Mouse (Mus musculus) forebrain, embryonic 12.5 days (tissue): ENCODE data around the gene Hpd. TPM values are rescaled to one million over a fixed set of nuclear protein-coding genes. Genes with fewer than 3 reads are reported as not detected.

ENCODE experiments used
- ATAC-seq: fragments of 200-750 bp; cut with Nextera tagmentation; 2 replicates; pipeline ENCODE4 v1.8.0; 2017; ENCODE audit warnings: moderate TSS enrichment; ENCODE audit not compliant: low FRiP score
- H3K27ac ChIP-seq: fragments of 300-500 bp; sonication (generic); 2 replicates; pipeline ENCODE4 v1.5.1; 2016; ENCODE audit warnings: mild to moderate bottlenecking
- H3K27me3 ChIP-seq: fragments of 300-500 bp; sonication (generic); 2 replicates; pipeline ENCODE4 v1.6.1; 2016; ENCODE audit warnings: mild to moderate bottlenecking
- H3K36me3 ChIP-seq: fragments of 300-500 bp; sonication (generic); replicated peaks from 2 replicates; pipeline ENCODE4 v1.6.1; 2016; ENCODE audit warnings: mild to moderate bottlenecking
- H3K4me1 ChIP-seq: fragments of 300-500 bp; sonication (generic); 2 replicates; pipeline ENCODE4 v1.6.1; 2016
- H3K4me2 ChIP-seq: fragments of 300-500 bp; sonication (generic); 2 replicates; pipeline ENCODE4 v1.6.1; 2016; ENCODE audit warnings: mild to moderate bottlenecking, moderate library complexity
- H3K4me3 ChIP-seq: fragments of 300-500 bp; sonication (generic); replicated peaks from 2 replicates; pipeline ENCODE4 v1.5.1; 2016; ENCODE audit warnings: mild to moderate bottlenecking
- H3K9ac ChIP-seq: fragments of 300-500 bp; sonication (generic); 2 replicates; pipeline ENCODE4 v1.6.1; 2016; ENCODE audit warnings: mild to moderate bottlenecking
- H3K9me3 ChIP-seq: fragments of 300-500 bp; sonication (generic); 2 replicates; pipeline ENCODE4 v1.6.1; 2016
- WGBS: fragments of 180-500 bp; shearing (Covaris S2); methylation state at CpG from one replicate; pipeline ENCODE4 v1.1.7; 2016; 5-methylcytosine and 5-hydroxymethylcytosine counted together
- polyA plus RNA-seq: library from polyadenylated mRNA; unstranded; fragments of >200 nt; fragmentation: Nextera tagmentation; extraction: Ambion mirVana; gene quantifications from 2 replicates; pipeline ENCODE4 v1.2.1, GENCODE M21; 2016

Gene Hpd
- polyA plus RNA-seq, 1 experiment from 2014 or later, result not detected

- 100% methylated on average over 1 of the region's 1 CpGs for WGBS
- ATAC-seq, result no peak
- no peak overlapping the region for H3K9ac ChIP-seq
- no peaks in the 10 kb centered on the region for H3K27me3 ChIP-seq
- H3K4me3 ChIP-seq, result no peak overlapping the region
- H3K36me3 ChIP-seq, result peaks cover 82% of the 10 kb centered on the region
- H3K4me2 ChIP-seq, result no peak overlapping the region
- H3K4me1 ChIP-seq, result peaks cover 37% of the 10 kb centered on the region
- H3K9me3 ChIP-seq, result no peaks in the 10 kb centered on the region
- H3K27ac ChIP-seq, result no peak overlapping the region
Measured at GRCm38 (mm10) chr5:123152901-123153300, 29.6 kb downstream of the Hpd start.

- no peak for ATAC-seq
- peaks cover 43% of the 10 kb centered on the region for H3K4me1 ChIP-seq
- H3K4me2 ChIP-seq, result no peak overlapping the region
- 90% methylated on average over 18 of the region's 19 CpGs for WGBS
- peaks cover 82% of the 10 kb centered on the region for H3K36me3 ChIP-seq
- no peak overlapping the region for H3K9ac ChIP-seq
- H3K9me3 ChIP-seq, result no peaks in the 10 kb centered on the region
- no peak overlapping the region for H3K27ac ChIP-seq
- no peak overlapping the region for H3K4me3 ChIP-seq
- H3K27me3 ChIP-seq, result no peaks in the 10 kb centered on the region
Measured at GRCm38 (mm10) chr5:123151707-123152362, 30.7 kb downstream of the Hpd start.

- peaks cover 48% of the 10 kb centered on the region for H3K4me1 ChIP-seq
- H3K27me3 ChIP-seq, result no peaks in the 10 kb centered on the region
- H3K9me3 ChIP-seq, result no peaks in the 10 kb centered on the region
- H3K27ac ChIP-seq, result peak overlapping the region; percentile 36; the same call in 1 of the 2 replicates
- peaks cover 85% of the 10 kb centered on the region for H3K36me3 ChIP-seq
- no peak for ATAC-seq
- peak overlapping the region; percentile 52 for H3K4me2 ChIP-seq
- H3K4me3 ChIP-seq, result peak overlapping the region; percentile 35; the same call in 1 of the 2 replicates
- WGBS, result 58% methylated on average over 7 of the region's 7 CpGs
- peak overlapping the region; percentile 54; the same call in 1 of the 2 replicates for H3K9ac ChIP-seq
Measured at GRCm38 (mm10) chr5:123151077-123151476, 31.4 kb downstream of the Hpd start.

- Histone ChIP-seq H3K9ac (peak overlapping the region; percentile 54), H3K4me3 (peak overlapping the region; percentile 35), H3K4me2 (peak overlapping the region; percentile 52), H3K27ac (peak overlapping the region; percentile 36; the same call in 1 of the 2 replicates), H3K27me3 (no peaks in the 10 kb centered on the region), H3K36me3 (peaks cover 90% of the 10 kb centered on the region), H3K4me1 (peaks cover 52% of the 10 kb centered on the region), H3K9me3 (no peaks in the 10 kb centered on the region)
- ATAC-seq, result no peak
- 53% methylated on average over 7 of the region's 7 CpGs for WGBS
Measured at GRCm38 (mm10) chr5:123150641-123151040, 31.9 kb downstream of the Hpd start.

DNA sequence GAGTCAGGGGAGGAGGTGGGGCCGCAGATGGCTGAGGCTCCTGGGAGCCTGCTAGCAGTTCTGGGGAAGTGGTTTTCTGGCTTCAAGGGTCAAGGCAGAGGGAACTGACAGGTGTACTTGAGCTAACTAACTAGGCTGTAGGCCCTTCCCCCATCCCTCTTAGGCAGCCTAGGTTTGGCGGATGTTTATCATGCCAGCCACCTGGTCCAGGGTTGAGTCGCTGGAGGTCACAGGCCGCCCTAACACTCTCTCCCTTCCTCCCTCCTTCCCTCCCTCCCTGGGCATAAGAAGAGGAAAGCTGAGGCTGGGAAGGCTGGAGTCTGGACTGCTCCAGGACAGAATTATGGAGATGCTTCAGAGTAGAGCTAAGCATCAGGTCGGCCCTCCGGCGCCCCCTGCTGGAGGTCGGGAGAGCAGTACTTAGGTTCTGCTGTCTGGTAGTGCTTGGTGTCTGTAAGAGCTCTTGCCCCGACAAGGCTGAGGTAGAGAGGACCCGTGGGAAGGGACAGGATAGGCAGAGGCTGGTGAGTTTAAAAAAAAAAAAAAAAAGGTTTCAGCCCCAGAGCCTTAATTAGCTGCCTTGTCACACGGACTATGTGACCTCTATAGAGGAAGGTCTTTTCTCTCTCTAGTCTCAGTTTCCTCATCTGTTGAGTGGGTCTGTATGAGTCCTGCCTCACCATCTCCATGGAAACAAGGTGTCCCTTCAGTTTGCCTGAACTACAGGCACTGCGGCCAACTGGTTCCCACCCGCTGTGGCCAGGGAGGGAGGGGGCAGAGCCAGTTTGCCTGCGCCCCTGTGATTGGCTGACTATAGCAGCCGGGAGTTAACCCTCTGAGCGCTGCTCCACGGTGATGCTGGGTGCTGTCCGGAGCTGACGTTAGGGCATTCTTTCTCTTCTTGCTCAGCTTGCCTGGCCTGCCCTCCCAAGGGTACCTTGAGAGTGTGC is 32.8 kb downstream of the Hpd start:
- peak overlapping the region; percentile 54 for H3K9ac ChIP-seq
- H3K27me3 ChIP-seq, result no peaks in the 10 kb centered on the region
- WGBS, result 10% methylated on average over 19 of the region's 19 CpGs
- peak; percentile 85 for ATAC-seq
- H3K4me1 ChIP-seq, result peaks cover 61% of the 10 kb centered on the region
- H3K36me3 ChIP-seq, result peaks cover 87% of the 10 kb centered on the region
- H3K4me2 ChIP-seq, result peak overlapping the region; percentile 52
- H3K9me3 ChIP-seq, result no peaks in the 10 kb centered on the region
- H3K27ac ChIP-seq, result peak overlapping the region; percentile 26; the same call in 1 of the 2 replicates
- peak overlapping the region; percentile 35 for H3K4me3 ChIP-seq

GRCm38 (mm10) chr5:123148073-123148722 is 34.3 kb downstream of the Hpd start:
- Histone ChIP-seq H3K4me3 (no peak overlapping the region), H3K9ac (no peak overlapping the region; the same call in 1 of the 2 replicates), H3K27me3 (no peaks in the 10 kb centered on the region), H3K9me3 (no peaks in the 10 kb centered on the region), H3K4me1 (peaks cover 74% of the 10 kb centered on the region), H3K36me3 (peaks cover 77% of the 10 kb centered on the region), H3K4me2 (peak overlapping the region; percentile 1; the same call in 1 of the 2 replicates), H3K27ac (no peak overlapping the region)
- ATAC-seq, result no peak
- 85% methylated on average over 25 of the region's 25 CpGs for whole genome bisulfite sequencing

- ATAC-seq, result no peak
- Histone ChIP-seq H3K36me3 (peaks cover 70% of the 10 kb centered on the region), H3K9me3 (no peaks in the 10 kb centered on the region), H3K27me3 (no peaks in the 10 kb centered on the region), H3K9ac (no peak overlapping the region), H3K27ac (no peak overlapping the region), H3K4me1 (peaks cover 74% of the 10 kb centered on the region), H3K4me3 (no peak overlapping the region), H3K4me2 (no peak overlapping the region)
- 87% methylated on average over 17 of the region's 17 CpGs for WGBS
Measured at GRCm38 (mm10) chr5:123147569-123147968, 35.0 kb downstream of the Hpd start.

- no peak for ATAC-seq
- no peaks in the 10 kb centered on the region for H3K27me3 ChIP-seq
- peaks cover 58% of the 10 kb centered on the region for H3K36me3 ChIP-seq
- H3K27ac ChIP-seq, result no peak overlapping the region
- H3K4me3 ChIP-seq, result no peak overlapping the region
- H3K9me3 ChIP-seq, result no peaks in the 10 kb centered on the region
- H3K9ac ChIP-seq, result no peak overlapping the region
- H3K4me1 ChIP-seq, result peaks cover 72% of the 10 kb centered on the region
- H3K4me2 ChIP-seq, result peak overlapping the region; percentile 100; the same call in 1 of the 2 replicates
- WGBS, result 87% methylated on average over 11 of the region's 11 CpGs
Measured at GRCm38 (mm10) chr5:123146357-123146756, 36.2 kb downstream of the Hpd start.

DNA sequence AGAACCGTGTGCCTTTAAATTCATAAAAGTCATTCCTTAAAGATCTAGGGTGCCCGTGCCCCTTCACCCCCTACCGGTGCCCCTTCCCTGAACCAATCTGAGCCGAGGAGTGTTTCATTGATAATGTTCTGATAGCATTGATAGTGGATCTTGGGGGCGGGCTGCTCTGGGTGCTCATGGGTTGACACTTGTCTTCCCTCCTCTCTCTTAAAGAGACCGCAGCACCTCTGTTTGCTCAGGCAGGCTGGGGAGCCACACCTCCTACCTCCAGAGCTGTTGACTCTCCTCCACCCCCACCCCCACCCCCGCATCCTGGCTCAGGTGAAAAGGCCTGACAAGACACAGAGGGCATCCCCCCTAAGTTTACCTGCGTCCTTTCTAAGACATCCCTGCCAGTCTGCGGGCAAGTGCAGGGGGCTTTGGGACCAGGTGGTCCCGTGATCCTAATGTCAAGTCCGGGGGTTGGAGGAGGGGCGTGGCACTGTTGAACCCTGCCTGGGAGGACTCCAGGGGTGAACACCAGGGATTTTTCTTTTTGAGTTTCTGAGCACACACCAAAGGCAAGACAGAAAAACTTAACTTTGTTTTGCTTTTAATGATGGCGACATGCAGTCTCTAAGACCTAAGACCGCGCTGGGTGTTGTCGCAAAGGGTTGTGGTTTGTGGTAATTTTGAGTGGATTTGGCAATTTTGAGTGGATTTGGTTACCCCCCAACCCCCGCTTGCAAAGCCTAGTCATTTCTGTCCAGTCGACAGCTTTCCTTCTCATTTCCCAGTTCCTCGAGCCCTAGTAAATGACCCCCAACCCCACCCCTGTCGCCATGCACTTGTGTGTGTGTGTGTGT is 37.6 kb downstream of the Hpd start:
- Histone ChIP-seq H3K27ac (no peak overlapping the region), H3K9me3 (no peaks in the 10 kb centered on the region), H3K4me3 (peak overlapping the region; percentile 81), H3K36me3 (peaks cover 45% of the 10 kb centered on the region), H3K27me3 (no peaks in the 10 kb centered on the region), H3K4me2 (peak overlapping the region; percentile 100), H3K9ac (peak overlapping the region; percentile 99), H3K4me1 (peaks cover 58% of the 10 kb centered on the region)
- 42% methylated on average over 20 of the region's 20 CpGs for WGBS
- ATAC-seq, result no peak

DNA sequence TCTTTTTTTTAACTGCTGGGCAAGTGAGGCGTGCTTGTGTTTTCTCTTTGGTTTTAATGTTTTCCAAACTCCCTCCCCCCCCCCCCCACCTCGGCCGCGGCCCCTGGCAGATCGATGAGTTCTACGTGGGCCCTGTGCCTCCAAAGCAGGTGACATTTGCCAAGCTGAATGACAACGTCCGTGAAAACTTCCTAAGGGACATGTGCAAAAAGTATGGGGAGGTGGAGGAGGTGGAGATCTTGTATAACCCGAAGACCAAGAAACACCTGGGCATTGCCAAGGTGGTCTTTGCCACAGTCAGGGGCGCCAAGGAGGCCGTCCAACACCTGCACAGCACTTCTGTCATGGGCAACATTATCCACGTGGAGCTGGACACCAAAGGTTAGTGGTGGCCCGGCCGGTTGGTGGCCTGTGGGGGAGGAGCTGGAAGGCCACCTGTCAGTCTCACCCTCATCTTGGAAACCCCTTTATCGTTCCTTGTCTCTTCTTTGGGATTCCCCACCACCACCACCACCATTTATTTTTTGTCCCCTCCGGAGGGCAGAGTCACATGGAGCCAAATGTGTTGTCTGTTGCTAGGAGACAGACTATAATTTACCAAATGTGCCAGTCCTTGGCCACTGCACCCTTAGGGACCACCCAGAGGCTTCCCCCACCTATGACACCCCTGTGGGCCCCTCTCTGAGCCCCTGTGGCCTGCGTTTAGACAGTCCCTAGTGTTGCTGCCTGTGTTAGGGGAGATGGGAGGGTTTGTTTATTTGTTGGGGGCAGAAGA is 38.4 kb downstream of the Hpd start:
- Histone ChIP-seq H3K9ac (peak overlapping the region; percentile 99), H3K27me3 (no peaks in the 10 kb centered on the region), H3K9me3 (no peaks in the 10 kb centered on the region), H3K36me3 (peaks cover 40% of the 10 kb centered on the region), H3K4me2 (peak overlapping the region; percentile 100), H3K27ac (no peak overlapping the region), H3K4me1 (peaks cover 50% of the 10 kb centered on the region), H3K4me3 (peak overlapping the region; percentile 81)
- WGBS, result 4% methylated on average over 17 of the region's 17 CpGs
- no peak for ATAC-seq
